Mouse (Mus musculus): ENCODE data around the gene Prg2.

Gene Prg2

DNA sequence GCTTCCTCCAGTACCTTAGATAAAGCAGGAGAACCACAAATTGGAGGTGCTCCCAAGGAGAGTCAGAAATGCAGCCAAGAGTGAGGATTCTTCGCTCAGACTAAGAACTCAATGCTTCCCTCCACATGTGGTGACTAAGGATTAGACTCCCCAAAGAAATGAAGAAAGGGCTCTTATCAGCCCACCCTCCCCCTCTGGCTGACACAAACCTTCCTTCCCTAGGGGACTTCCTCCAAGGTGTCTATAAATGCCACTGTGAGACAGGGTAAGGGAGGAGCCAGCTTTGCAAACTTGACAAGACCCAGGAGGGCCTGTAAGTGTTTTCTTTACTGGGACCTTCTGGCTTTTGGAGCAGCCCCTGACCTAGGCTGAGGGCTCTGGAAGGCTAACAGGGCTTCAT, at the start of gene Prg2:
Gene Prg2 (plus strand): TSS at position 274 of the 400 bp plus-strand sequence.
- no peak for DNase-seq (ENCODE audit: low spot score in 2 of 2)

DNA sequence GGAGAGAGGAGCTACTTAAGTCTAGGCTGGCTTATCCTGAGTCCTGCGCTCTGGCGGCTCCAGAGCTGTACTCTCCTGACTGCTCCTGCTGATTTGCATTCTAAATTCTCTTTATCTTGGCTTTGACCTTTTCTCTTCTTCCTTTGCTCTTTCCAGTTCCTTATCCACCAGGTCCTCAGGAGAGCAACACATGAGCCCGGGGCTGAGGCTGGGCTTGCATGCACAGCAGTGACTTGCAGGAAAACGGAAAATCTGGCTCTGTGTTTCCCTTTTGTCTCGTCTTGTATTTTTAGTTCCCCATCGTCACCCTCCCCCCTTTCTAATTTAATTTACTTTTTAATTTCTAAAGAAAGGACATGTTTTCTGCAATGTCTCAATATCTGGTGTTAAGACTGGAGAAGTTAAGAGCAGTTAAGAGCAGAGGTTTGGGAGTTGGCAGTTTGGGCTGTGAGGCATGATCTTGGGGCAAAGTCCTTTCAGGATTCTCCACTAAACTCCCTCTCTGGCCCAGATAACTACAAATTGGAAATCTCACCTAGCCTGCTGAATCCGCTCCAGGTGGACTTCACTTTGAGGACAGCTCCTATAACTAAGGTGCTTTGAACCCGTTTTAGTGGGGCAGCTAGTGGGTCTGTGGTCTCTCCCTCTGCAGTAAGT, 46.1 kb upstream of the Prg2 start:
- no peak for DNase-seq (ENCODE audit: low spot score in 2 of 2)

DNA sequence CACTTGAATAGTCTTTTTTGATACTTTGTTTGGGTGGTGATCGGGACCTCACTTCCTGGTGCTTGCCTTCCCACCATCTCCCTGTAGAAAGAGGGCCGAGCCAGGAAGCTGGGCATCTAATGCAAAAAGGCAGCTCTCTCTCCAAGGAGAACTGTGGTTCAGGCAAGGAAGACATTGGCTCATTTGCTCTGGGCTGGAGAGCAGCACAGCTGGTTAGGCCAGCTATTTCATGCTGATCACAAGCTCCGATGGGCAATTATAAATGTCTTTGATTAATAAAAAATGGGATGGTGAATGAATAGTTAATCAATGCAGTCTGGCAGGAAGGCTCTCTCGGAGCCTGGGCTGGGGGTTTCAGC, 45.6 kb upstream of the Prg2 start:
- DNase-seq (ENCODE audit: low spot score in 2 of 2), result no peak

DNA sequence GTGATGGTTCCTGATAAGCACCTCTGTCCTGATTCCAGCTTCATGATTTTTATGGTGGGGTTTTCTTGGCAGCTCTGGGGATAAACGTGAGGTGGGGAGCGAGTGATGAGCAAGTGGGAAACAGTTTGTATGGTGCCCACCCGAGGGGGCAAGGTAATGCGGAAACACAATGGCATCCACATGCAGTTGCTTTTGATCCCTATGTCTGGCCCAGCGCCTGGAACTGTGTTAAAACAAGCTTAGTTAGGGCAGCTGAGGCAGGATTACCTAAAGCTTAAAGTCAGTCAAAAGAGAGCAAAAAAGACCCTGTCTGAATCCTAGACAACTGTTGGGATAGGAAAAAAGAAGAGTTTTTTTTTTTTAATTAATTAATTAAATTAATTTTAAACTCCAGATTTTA, 45.2 kb upstream of the Prg2 start:
- no peak for DNase-seq (ENCODE audit: low spot score in 2 of 2)

DNA sequence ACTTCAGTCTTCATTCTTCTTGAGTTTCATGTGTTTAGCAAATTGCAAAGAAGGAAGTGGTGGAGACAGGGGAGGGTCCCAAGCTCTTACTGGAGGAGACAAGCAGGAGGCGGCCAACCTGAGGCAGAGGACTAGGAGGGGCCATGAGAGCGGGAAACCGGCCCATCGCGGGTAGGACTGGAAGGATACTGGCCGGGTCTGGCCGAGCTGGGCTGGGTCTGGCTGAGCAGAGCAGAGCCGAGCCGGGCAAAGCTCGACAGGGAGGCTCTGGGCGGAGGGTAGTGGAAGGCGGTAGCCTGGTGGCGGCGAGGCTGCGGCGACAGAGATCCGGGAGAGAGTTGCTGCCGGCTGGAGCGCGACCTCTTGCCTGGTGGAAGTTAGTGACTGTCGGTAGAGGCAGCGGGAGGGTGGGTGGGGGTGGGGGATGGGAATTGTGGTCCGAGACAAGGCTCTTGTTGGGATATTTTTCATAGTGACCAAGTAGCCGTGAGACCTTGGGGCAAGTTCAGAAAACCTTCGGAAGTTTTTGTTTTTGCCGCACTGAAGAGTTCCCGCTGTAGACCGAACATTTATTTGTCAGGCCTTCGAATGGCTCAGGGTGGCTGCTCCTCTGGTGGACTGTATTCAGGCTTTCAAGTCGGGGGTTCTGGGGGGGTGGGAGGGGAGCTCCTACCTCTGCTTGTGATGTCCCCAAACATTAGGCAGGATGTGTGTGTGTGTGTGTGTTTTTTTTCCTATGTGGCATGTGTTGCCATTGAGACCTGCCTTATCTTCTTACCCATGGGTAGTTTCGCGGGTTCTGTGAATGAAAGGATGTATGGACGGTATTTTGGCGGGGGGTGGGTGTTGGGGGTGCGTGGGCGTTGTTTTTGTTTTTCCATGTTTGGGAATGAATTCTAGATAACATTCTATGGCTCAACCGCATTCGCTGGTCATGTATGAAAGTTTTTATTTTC, 43.5 kb upstream of the Prg2 start, which contains the start of gene Slc43a3:
Gene Slc43a3 (plus strand): TSS at position 106 of the 956 bp plus-strand sequence.
- DNase-seq (ENCODE audit: low spot score in 2 of 2), result no peak

DNA sequence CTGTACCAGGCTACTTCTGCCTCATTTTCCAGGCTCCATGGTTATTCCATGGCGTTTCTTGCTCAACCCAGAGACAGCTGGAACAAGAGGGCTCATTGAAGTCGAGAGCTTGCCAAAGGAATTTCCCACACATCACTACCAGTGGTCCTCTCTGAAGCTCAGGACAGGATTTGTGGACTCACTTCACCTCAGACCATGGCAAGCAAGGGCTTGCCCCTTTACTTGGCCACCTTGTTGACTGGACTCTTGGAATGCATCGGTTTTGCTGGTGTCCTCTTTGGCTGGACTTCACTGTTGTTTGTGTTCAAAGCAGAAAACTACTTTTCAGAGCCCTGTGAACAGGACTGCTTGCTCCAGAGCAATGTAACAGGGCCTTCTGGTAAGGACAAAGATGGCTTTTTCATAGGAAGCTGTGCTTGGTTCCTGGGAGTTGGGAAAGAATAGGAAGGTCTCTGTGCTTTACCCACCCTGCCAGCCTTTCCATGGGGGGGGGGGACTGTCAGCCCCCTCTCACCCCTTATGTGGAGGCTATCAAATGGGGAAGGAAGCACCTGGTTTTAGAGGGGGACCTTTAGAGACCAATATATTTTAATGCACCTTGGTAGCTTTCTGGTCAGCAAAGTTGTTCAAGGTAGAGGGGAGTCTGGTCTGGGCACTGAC, 42.6 kb upstream of the Prg2 start:
- DNase-seq (ENCODE audit: low spot score in 2 of 2), result no peak

DNA sequence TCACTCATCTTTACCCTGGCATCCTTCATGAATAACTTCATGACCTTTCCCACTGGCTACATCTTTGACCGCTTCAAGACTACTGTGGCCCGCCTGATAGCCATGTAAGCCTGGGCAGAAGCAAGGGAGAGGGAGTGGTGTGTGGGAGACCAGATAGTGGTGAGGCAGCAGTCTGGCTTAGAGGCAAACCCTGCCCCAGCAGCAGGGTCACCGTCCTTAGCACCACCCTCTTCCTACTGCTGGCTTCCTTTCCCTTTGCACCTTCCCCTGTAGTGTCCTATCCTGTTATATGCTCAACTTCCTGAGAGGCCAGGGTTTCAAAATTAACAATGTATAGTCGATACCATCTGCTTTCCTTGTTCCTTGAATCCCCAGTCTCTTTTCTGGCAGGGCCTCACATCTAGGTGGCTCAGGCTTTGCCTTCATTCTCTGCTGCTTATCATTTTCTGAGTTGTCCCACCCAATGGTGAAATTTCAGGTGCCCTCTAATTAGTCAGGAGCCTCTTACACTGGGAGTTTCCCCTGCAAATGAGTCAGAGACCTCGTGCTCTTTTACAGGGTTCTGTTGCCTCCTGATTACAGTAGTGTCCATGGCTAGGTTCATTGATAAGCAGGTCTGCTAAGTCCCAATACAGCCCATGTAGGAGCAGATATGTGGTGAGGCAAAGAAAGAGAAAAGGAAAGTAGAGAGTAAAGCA, 41.9 kb upstream of the Prg2 start:
- DNase-seq (ENCODE audit: low spot score in 2 of 2), result no peak

DNA sequence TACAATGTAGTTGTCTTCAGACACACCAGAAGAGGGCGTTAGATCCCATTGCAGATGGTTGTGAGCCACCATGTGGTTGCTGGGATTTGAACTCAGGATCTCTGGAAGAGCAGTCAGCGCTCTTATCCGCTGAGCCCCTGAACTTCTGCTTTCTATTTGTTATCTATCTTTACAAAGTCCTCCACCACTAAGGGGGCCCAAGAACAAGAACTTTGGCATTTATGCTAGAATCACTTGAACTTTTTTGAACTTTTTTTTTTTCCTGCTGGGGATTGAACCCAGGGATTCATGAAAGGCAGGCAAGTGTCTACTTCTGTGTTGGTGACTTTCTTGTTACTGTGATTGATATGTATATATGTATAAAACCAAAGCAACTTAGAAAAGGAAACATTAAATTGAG, 41.0 kb upstream of the Prg2 start:
- DNase-seq (ENCODE audit: low spot score in 2 of 2), result no peak

DNA sequence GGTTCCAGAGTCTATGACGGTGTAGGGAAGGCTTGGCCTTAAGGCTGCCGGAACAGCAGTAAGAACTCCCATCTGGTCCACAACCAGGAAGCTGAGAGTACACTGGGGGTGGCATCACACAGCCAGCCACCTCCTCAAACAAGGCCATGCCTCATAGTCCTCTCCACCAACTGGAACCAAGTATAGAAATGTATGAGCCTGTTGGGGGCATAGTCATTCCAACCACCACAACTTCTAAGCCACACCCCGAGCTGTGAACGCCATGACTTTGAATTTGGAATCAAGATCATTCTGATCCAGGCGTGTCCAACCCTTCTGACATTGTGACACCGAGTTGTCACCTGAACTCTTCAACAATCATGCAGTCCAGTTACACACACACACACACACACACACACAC, 40.5 kb upstream of the Prg2 start:
- DNase-seq (ENCODE audit: low spot score in 2 of 2), result no peak

DNA sequence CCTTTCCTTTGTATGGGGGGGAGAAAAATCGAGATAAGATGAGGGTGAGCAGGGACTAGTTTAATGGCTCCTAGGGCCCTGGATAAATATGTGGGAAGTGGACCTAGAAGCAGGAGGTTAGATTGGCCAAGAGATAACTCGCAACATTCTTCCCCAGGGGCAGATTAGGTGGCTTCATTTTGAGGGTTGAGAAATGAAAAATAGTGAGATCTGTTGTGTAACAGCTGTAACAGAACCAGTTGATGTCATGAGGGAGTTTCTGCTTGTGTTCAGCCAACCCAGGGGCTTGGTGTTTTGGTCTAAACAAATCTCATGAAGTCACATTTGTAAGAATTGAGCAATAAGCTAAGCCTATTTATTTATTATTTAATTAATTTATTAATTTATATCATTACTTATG, 38.9 kb upstream of the Prg2 start:
- DNase-seq (ENCODE audit: low spot score in 2 of 2), result no peak

DNA sequence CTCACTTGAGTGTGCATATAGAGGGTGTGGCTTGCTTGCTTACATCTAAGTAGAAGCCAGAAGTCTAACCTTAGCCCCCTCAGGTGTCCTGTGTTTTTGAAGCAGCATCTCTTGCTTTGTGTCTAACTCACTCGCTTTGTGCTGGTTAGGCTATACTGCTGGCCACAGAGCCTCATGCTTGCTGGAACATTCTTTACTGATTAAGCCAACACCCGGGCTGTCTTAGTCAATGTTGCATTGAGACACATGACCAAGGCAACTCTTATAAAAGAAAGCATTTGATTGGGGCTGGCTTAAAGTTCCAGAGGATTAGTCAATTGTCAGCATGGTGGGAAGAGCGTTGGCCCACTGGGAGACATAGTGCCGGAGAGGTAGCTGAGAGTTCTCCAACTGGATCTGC, 38.5 kb upstream of the Prg2 start:
- DNase-seq (ENCODE audit: low spot score in 2 of 2), result no peak

DNA sequence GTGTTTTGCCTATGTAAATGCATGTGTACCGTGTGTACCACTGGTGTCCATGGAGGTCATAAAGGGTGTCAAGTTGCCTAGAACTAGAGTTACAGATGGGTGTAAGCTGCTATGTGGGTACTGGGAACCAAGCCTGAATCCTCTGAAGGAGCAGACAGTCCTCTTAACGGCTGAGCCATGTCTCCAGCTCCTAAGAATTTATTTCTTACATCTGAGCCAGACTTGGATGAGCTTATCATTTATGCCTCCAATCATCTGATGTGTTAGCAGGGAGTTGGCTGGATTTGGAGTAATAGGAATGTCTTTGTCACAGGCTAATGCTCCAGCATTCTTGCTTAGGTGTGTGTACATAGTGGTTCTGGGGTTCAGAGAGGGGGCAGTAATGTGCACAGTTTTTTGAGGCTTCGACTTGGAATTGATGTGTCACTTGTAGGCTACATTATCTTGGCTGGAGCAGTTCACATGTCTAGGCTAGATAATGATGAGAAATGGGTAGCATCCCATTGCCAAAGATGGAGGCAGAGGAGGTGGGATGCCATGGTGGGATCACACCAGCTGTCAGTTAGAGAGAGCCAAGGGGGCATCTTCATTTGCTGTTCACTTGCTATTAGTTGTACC, 33.0 kb upstream of the Prg2 start:
- DNase-seq (ENCODE audit: low spot score in 2 of 2), result no peak

DNA sequence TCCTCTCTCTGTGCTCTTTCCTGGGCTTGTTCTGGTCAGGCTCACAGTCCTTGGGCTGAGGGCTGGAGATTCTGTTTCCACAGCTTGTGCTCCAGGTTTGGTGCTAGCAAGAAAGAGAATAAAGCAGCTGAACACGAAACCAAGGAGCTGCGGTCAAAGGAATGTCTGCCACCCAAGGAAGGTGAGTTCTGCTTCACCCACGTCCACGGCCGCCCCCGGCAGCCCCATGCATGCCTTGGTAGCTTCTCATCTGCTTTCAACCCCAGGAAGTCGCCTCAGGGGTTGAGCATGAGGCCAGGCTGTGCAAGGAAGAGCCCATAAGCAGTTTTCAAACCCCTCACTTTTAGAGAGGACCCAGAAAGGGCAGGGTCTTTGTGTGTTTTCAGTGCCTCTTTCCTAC, 32.0 kb upstream of the Prg2 start:
- no peak for DNase-seq (ENCODE audit: low spot score in 2 of 2)

DNA sequence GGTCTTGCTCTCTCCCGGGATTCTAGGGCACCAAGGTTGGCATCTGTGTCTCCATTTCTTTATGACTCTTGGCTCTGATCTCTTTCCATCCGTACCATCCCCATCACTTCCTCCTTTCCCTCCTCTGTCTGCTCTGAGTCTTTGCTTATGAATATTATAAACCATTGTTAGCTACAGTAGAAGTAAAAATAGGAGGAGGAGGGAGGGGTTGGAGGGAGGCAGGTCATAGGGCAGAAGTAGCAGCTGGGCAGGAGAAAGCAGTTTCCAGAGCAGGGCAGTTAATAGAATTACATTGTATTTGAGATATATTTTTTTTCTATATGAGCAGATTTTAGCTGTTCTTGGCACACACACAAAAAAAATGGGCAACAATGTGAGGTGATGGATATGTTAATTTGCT, 31.5 kb upstream of the Prg2 start:
- DNase-seq (ENCODE audit: low spot score in 2 of 2), result no peak

DNA sequence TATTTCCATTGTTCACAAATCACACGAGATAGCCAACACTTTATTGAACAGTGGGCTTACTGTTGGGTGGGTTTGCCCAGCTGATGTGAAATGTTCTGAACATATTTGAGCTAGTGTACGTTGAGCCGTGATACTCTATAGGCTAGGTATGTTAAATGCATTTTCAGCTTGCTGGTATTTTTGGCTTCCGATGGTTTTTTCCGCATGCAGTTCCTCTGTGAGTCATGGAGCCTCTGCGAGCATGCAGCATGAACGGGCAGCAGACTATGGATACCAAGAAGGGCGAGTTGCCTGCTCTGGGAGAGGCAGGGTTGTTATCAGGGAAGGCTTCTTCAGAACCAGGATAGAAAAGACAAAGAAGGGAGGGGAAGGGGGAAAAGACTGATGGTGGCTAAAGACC, 29.2 kb upstream of the Prg2 start:
- no peak for DNase-seq (ENCODE audit: low spot score in 2 of 2)

DNA sequence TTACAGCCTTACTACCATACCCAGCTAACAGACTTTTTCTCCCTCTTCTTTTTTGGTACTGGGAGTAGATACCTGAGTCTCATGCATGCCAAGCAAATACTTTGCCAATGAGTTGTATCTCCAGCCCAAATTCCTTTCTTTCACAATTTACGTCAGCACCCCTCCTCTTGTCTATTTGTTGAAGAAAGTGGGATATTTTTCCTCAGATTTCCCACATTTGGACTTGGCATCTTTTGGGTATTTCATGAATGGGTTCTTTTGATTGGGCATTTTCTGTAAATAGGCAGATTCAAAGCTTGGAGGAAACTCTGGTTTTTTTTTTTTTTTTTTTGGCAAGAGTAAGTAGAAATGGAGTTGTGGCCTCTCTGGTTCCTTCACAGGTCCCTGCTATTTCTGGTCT, 28.0 kb upstream of the Prg2 start:
- DNase-seq (ENCODE audit: low spot score in 2 of 2), result no peak

DNA sequence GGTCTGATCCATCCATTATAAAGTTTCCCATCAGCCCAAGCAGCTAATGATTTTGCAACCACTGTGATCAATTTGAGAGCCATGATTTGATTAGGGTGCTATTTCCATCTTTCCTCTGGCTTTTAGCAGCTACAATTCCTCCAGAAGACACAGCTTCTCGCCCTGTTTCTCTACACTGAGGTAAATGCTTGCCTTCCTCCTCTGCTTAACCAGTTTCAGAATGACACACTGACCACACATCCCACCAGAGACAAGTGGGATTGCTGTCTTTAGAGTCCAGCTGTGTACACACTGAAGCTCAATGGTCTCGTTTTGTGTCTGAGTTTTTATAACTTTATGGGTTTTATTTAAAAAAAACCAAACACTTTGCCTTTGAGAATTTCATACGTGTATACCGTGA, 27.6 kb upstream of the Prg2 start:
- no peak for DNase-seq (ENCODE audit: low spot score in 2 of 2)

DNA sequence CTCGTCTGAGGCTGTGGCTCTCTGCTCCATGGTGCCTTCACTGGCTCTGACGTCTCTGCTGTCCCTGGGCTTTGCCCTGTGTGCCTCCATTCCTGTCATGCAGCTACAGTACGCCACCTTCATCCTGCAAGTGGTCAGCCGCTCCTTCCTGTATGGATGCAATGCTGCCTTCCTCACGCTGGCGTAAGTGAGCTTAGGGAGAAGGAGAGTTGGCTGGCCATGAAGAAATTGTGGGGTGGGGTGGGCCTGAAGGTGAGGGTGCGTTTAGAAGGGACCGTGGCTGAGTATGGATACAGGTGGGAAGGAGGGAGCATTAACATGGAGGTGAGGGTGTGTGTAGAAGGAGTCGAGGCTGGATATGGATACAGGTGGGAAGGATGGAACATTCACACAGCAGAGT, 24.8 kb upstream of the Prg2 start:
- DNase-seq (ENCODE audit: low spot score in 2 of 2), result no peak

DNA sequence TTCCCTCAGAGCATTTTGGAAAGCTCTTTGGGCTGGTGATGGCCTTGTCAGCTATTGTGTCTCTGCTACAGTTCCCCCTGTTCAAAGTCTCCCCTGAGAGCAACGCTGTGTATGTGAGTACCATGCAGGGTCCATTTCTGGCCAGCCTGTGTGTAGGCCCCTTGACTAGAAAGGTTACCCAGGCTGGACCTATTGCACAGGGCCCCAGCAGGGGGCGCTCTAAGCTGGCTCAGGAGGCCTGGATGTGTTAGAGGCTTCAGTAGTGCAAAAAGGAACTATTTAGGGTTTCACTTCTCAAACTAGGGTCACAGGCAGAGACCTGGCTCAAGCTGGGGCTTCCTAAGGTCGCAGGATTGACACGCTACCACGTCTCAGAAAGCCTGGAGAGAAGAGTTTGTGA, 24.0 kb upstream of the Prg2 start:
- peak; percentile 17 to 33 for DNase-seq (ENCODE audit: low spot score in 2 of 2)

DNA sequence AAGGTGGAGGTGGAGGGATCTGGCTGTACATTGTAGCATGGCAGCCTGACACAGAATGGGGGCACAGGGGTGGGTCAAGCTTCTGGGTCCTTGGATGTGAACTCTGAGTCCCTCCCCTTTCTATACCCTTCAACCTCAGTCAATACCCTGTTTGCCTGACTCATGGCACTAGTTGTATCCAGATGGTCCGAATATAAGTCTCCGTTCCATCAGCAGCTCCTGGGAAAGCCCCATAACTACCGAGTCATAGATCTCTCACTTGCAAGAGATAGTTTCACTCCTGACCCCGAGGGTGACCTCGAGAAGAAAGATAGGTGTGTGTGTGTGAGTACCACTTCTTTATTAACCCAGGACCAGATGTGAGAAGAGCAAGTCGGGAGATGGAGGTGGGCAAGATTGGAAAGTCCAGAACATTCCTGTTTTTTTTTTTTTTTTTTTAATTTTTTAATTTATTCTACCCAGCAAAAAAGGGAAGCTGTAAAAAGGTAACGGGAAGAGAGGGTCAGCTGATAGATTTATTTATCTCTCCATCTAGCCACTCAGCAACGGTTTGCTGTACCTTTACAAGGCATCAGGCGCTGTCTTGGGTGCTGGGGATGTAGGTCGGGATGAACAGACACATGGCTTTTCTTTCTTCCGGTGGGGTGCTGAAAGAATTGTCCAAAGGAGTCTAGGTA, 21.5 kb upstream of the Prg2 start:
- no peak for DNase-seq (ENCODE audit: low spot score in 2 of 2)

DNA sequence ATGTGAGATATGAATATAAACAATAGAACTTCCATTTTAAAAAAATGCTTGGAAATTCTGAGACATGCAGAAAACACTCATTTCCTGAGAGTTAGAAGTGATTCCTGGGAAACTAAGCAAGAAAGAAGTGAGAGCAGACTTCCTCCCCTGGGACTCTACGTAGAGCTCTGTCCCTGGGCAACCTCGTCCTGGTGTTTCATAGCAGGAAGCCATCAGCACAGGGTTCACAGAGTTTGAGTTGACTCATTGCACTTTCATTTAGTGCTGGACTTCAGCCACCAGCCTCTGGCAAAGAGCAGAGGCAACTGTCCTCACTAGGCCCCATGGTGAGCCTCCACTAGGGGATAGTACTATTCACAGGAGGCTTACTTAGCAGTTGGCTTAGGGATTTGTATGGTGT, 19.0 kb upstream of the Prg2 start:
- no peak for DNase-seq (ENCODE audit: low spot score in 2 of 2)

All from frontal cortex, postnatal 25 days (tissue).